Mouse (Mus musculus): ENCODE results near the gene Rcn3. TPM values are rescaled to one million over a fixed set of nuclear protein-coding genes. Genes with fewer than 3 reads are reported as not detected.

The Rcn3 gene
- total RNA-seq, 2 experiments from 2014 or later = 3.8 to 4.9 TPM

DNA sequence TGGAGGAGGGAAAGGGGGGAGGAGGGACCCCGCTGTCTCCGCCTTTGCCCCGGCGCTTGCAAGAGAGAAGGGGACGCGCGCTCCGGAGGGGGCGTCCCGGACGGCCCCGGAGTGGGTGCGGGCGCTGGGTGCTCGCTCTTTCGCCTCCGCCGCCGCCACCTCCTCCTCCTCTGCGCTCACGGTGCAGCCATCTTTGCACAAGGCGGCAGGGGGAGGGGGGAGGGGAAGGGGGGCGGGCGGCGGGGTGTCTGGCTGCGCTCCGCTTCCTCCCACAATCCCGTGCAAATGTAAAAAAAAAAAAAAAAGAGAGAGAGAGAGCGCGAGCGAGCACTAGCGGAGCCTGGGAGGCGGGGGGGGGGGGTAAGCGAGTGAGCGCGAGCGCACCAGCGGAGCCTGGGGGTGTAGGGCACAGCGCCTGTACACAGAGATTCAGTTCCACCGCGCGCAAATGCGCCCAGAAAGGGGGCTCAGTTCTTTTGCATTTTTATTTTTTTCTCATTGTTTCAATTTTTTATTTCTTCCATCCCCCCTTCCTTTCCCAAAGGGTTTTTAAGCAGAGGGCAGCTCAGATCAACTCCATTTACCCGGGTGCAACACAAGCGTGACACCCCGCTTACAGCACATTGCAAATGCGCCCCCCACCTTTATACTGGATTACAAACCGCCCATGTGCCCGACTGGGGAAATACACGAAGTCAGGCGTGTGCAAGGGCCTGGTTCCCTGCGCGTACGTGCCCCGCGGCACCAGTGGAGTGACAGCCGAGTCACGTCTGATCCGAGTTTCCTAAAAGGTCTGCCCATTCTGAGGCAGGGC, 38.7 kb downstream of the Rcn3 start:
- peak; percentile 78 to 81 for DNase-seq (ENCODE audit: low spot score in 2 of 2)
- intact Hi-C loops (cut with DNase I) = loop anchor here (5.0 kb wide), 2 partner anchors 36 to 71 kb away; partner anchors contain the start of genes Rras and Scaf1

DNA sequence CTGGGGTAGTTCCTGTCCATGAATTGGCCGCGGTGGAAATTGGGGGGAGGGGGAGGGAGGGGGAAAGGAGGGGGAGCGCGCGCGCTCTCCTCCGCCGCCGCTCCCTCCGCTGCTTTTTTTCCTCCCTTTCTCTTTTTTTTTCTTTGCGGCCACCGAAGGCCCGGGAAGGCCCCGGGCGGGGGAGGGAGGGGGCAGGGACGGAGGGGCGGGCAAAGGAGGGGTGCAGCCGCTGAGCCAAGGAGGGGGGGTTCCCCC, 39.2 kb downstream of the Rcn3 start, which contains the start of gene Prr12:
Gene Prr12 (minus strand): TSS at position 20 of the 255 bp plus-strand sequence.
- no peak for DNase-seq (ENCODE audit: low spot score in 2 of 2)
- intact Hi-C loops (cut with DNase I) = loop anchor here (5.0 kb wide), 2 partner anchors 35 to 70 kb away; partner anchors contain the start of genes Rras and Scaf1

- intact Hi-C loops (cut with DNase I) = loop anchor here (5.0 kb wide), 2 partner anchors 35 to 70 kb away; partner anchors contain the start of genes Rras and Scaf1
- peak; percentile 55 to 62 for DNase-seq (ENCODE audit: low spot score in 2 of 2)
These were observed 39.7 kb downstream of the Rcn3 start for GRCm38 (mm10) chr7:45052181-45052861.

GRCm38 (mm10) chr7:45051601-45051974, 40.4 kb downstream of the Rcn3 start:
- no peak for DNase-seq (ENCODE audit: low spot score in 2 of 2)
- intact Hi-C loops (cut with DNase I) = loop anchor here (5.0 kb wide), 2 partner anchors 34 to 69 kb away; partner anchors contain the start of genes Rras and Scaf1

DNA sequence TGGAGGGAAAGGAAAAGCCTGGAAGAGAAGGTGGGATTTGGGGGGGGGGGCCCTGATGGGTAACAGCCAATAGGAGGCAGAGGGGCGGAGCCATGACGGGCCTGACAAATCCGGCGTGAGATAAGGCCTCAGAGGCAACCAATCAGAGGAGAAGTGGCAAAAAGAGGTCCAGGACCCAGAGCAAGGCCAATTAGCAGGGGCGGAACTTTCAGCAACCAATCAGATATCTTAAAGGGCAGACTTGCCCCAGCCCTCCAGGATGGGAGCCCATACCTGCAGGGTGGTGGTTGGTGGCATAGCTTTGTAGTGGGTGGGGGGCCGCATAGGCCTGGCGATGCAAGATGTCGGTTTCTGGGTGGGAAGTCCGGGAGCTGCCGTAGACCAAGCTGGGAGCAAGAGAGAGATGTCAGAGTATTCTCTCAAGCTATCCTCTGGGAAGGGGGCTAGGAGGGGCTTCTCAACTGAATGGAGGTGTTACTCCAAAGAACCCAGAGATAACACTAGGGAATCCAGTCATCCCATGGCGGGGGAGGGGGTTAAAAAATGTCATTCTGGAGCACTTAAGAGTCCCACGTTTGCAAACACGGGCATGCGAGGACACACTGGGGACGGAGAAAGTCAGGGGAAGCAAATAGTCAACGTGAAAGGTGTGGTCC, 40.9 kb downstream of the Rcn3 start:
- peak; percentile 56 to 62 for DNase-seq (ENCODE audit: low spot score in 2 of 2)
- intact Hi-C loops (cut with DNase I) = loop anchor here (5.0 kb wide), 2 partner anchors 34 to 69 kb away; partner anchors contain the start of genes Rras and Scaf1

DNA sequence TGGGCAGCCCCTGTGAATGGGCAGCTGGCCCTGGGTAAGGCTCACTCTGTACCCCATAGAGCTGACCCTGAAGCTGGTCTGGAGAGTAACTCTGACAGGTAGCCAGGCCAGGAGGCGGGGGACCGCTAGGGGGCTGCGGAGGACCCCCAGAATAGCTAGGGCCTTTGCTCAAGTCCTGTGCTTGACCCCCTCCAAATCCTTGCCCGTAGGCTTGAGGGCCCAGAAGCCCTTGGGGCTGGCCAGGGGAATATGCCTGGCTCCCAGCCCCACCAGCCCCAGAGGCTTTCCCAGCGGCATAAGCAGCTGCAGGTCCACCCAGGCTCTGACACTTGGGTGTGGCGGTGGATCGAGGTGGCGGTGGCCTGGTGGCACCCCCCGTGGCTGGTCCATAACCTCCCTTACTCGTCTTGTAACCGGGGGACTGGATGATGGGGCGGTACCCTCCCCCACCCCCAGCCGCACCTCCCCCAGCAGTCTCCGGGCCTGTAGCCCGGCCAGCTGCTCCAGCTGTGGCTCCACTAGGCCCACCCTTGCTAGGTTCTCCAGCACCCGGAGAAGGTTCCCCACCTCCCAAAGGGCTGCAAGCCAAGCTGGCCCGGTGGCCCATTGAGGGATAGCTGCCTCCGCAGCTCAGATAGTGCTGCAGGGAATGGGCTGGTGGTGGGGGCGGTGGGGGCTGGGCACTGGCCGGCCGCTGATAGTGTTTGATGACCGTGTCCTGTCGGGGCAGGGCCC, 42.9 kb downstream of the Rcn3 start:
- intact Hi-C loops (cut with DNase I) = no loop called here
- DNase-seq (ENCODE audit: low spot score in 2 of 2) = no peak

DNA sequence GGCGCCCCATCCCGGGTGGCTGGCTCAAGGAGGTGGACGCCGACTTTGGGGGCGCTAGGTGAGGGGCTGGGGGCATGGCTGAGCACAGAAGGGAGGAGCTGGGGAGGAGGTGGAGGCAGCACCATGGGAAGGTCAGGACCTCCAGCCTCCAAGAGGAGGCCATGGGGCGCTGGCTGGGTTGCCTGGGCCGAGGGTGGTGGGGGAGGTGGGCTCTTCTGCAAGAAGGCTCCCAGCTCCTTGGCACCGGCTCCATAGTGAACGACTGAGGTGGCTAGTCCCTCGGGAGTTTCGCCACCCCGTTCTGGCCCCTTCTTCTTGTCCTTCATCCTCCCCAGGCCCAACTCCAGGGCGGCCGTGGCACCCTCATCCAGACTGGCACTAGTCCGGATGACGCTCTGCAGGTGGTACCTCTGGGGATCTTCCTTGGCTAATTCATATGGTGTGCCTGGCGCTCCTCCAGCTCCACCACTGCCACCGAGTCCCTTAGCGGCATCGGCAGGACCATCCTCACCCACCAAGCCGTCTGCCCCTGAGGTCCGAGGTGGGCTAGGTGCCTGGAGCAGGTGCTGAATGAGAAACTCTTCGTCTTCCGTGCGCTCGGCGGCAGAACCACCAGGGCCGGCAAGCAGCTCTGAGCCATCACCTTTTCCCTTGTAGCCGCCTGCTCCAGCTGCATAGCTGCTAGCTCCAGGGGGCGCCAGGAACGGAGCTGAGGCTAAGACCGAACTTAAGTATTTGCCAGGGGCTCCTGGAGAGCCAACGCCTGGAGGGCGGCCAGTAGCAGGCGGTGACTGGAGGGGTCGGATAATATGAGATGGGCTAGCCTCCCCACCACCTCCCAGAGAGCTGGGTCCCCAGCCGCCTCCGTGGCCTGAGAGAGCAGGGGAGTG, 43.8 kb downstream of the Rcn3 start:
- intact Hi-C loops (cut with DNase I) = no loop called here
- no peak for DNase-seq (ENCODE audit: low spot score in 2 of 2)

- intact Hi-C loops (cut with DNase I) = no loop called here
- no peak for DNase-seq (ENCODE audit: low spot score in 2 of 2)
These were observed 44.5 kb downstream of the Rcn3 start for GRCm38 (mm10) chr7:45047491-45047890.

DNA sequence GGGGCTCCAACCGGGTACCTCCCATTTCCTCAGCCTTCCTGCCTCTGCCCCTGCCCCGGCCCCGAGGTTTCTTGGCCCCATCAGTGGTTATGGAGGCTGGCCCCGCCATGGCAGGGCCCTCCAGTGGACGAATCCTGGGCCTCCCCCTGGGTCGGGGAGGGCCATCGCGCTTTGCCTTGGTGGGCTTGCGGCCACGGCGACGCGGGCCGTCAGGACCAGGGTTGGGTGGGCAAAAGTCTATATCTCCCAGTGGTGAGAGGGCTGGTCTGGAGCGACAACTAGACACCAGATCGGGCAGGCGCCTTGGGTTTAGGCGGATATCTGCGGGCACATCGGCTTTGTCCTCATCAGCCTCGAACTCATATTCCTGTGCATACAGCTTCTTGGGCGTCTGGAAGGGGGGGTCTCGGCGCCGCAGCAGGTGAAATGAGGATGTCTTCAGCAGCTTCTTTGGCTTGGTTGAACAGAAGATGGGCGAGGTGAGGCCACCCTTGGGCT, 45.1 kb downstream of the Rcn3 start:
- intact Hi-C loops (cut with DNase I) = no loop called here
- DNase-seq (ENCODE audit: low spot score in 2 of 2) = no peak

- no peak for DNase-seq (ENCODE audit: low spot score in 2 of 2)
- intact Hi-C loops (cut with DNase I) = no loop called here
These were observed 46.3 kb downstream of the Rcn3 start for GRCm38 (mm10) chr7:45045741-45046140.

GRCm38 (mm10) chr7:45043307-45043706, 48.7 kb downstream of the Rcn3 start:
- intact Hi-C loops (cut with DNase I) = no loop called here
- no peak for DNase-seq (ENCODE audit: low spot score in 2 of 2)

DNA sequence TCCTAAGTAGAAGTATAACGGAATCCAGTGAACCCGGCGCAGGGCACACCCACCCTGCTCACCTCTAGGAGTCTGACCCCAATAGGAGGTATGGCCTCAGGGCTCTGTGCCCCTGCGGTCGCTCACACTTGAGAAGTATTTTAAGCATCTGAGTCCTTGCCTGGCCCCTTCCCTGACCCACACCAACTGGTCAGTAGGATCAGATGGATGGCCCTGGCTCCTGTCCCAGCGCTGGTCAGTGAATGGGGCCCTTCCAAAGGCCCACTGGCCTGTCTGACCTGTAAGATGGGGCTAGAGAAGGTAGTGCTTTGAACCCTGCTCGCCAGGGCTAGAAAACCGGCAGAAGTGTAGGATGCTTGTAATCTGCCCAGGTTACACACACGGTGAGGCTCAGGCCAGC, 51.2 kb downstream of the Rcn3 start:
- intact Hi-C loops (cut with DNase I) = no loop called here
- no peak for DNase-seq (ENCODE audit: low spot score in 2 of 2)

- no peak for DNase-seq (ENCODE audit: low spot score in 2 of 2)
- intact Hi-C loops (cut with DNase I) = no loop called here
These were observed 53.6 kb downstream of the Rcn3 start for GRCm38 (mm10) chr7:45038411-45038810.

DNA sequence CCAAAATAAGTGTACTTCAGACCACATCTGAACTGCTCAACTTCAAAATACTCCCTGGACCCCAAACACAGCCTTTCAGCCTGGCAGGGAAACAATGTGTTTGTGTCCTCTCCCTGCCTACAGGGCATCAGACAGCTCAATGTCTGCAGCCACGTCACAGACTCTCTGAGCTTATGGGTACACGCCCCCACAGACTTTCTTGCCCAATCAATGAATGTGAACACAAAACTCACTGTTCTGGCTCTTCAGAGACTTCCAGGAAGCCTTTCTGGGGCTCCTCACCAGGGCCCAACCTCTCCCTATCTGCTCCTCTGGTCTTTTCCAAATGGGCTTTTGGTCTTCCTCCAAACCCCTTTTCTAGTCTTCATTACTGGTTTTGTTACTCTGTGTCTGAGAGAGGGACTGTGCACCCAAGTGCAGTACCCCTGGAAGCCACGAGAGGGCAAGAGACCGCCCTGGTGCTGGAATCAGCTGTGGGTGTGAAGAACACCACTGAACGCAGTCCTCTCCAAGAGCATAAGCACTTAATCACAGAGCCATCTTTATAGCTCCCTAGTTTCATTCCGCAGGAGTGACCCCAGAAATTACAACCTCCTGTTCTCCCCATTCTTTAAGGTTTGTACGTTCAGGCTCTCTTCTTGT, 54.2 kb downstream of the Rcn3 start:
- DNase-seq (ENCODE audit: low spot score in 2 of 2) = no peak
- intact Hi-C loops (cut with DNase I) = no loop called here

DNA sequence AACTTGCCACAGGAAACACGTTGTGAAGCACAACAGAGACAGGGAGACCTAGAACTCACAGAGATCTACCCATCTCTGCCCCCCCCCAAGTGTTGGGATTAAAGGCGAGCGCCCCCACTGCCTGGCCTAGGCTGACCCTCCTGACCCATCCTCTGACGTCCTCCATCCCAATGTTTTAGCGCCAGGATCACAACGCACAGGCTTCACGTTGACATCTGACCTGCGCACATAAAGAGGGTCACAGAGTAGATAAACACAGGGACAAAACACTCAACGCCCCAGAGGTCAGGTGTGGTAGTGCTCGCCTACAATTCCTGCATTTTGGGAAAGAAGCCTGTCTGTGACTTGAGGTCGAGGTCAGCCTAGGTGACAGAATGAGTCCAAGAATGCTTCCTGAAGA, 55.3 kb downstream of the Rcn3 start:
- DNase-seq (ENCODE audit: low spot score in 2 of 2) = no peak
- intact Hi-C loops (cut with DNase I) = no loop called here

DNA sequence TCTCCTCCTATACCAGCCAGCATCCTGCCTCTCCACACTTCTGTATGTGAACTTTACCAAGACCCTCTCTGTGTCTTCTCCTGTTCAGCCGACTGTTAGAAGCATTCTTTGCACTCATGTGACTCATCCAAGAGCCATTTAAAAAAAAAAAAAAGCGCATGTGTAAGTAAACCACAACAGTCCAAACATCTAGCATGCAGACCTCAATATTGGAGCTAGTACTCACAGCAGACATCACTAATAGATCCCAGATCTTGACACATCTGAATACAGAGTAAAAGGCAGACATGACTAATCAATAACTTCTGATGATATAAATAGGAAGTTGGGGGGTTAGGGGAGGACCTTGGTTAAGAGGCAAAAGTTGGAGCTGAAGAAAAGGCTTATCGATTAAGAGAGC, 56.4 kb downstream of the Rcn3 start:
- DNase-seq (ENCODE audit: low spot score in 2 of 2) = no peak
- intact Hi-C loops (cut with DNase I) = no loop called here

DNA sequence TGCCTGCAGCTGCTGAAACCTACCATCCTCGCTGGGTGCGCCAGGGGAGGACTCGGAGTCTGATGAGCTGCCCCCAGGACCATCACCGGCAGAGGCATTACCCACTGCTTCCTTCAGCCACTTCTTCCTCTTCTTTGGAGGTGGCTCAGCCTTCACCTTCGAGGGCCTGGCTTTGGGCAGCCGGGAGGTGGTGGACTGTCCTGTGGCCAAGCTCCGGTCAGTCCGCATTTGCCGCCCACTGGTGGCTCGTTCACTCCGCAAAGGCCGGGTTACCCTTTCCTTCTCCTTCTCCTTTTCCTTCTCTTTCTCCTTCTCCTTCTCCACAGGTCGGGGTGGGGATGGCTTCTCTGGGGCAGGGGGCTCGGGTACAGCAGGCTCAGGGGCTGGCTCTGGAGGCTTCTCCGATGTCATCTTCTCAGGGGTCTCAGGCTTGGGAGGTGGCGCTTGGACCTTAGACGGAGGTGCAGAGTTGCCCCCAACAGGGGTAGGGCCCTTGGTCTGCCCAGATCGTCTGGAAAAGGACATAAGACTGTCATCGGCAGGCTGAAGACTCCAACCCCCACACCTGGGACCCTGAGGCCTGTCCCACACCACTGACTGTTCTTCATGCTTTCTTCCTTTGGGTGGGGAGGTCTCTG, 58.2 kb downstream of the Rcn3 start:
- no peak for DNase-seq (ENCODE audit: low spot score in 2 of 2)
- intact Hi-C loops (cut with DNase I) = no loop called here
